In the genomic region with DNA sequence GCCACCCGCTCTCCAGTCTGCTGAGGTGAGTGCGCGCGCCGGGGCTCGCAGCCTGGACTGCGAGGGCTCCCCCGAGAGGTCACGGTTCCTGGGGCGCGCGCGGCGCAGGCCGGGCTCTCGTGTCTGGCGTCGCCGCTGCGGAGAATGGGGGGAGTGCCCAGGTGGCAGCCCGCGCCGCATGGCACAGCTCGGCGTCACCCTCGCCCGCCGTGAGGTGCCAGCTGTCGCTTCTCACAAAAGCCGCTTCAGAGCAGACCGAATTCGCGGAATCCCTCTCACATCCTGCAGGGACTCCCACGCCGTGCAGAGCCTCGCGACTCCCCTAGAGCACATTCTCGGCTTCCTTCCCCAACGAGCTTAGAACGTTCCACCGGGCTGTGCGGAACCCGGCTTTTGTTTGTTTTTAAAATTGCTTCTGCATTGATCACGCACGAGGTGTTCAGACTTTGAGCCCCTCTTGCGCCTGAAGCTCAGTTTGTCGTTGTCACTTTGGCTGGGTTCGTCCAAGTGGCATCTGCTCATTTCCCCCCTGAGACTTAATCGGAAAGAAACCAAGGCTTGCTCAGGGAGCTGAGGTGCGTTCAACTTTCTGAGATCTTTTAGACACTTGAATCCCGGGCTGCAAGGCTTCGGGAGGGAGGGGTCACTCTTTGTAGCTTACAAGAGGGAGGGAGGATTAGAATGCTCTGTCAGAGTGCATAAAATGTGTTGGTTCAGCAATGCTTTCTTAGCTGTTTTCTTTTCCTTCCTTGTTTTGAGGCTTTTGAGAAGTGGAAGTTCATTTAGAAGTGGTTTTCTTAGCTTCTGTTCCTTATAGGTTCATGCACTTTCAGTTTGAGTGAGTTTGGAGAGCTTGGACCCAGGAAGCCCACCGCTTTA, we compare ENCODE assay signal across 8 mouse cellular contexts. TPM values are rescaled to one million over a fixed set of nuclear protein-coding genes. Genes with fewer than 3 reads are reported as not detected.
DNase-seq lines count a peak whose midpoint lies in the region; ATAC-seq and TF ChIP-seq lines count a peak whose summit lies in the region.

A gene (minus strand): TSS at position 223 of the 879 bp plus-strand sequence.

- H3K27ac ChIP-seq in spleen, adult 2 months (ENCODE audit: insufficient read depth, low read length): peak within 1 kb of the TSS; percentile 85
- H3K27ac ChIP-seq in hindbrain, embryonic 12.5 days: peak within 1 kb of the TSS; percentile 86
- H3K27ac ChIP-seq in stomach, embryonic 15.5 days: peak within 1 kb of the TSS; percentile 90

- peak within 1 kb of the TSS; percentile 89 for H3K4me3 ChIP-seq in spleen, adult 2 months (ENCODE audit: extremely low read depth, insufficient read depth, insufficient read length)
- H3K4me3 ChIP-seq in hindbrain, embryonic 12.5 days: peak within 1 kb of the TSS; percentile 93
- H3K4me3 ChIP-seq in stomach, embryonic 15.5 days (replicated peaks): peak within 1 kb of the TSS; percentile 98

- H3K4me2 ChIP-seq in hindbrain, embryonic 12.5 days (replicated peaks): peak within 1 kb of the TSS; percentile 91
- peak within 1 kb of the TSS; percentile 77 for H3K4me2 ChIP-seq in stomach, embryonic 15.5 days

- under 1% methylated on average over 53 of the region's 53 CpGs for WGBS in spleen, adult 2 months
- 2% methylated on average over 53 of the region's 53 CpGs for WGBS in hindbrain, embryonic 12.5 days
- WGBS in stomach, embryonic 15.5 days: 1% methylated on average over 53 of the region's 53 CpGs

- H3K4me1 ChIP-seq in spleen, adult 2 months (ENCODE audit: control insufficient read depth, insufficient read depth, insufficient read length): peaks cover 5% of the 10 kb centered on the region
- peaks cover 30% of the 10 kb centered on the region for H3K4me1 ChIP-seq in hindbrain, embryonic 12.5 days
- peaks cover 19% of the 10 kb centered on the region for H3K4me1 ChIP-seq in stomach, embryonic 15.5 days

- no peak for TF ChIP-seq CTCF in spleen, adult 2 months (IDR thresholded peaks at IDR 0.05; ENCODE audit: extremely low read depth, insufficient read depth, insufficient read length, insufficient replicate concordance)

- no peaks in the 10 kb centered on the region for H3K36me3 ChIP-seq in spleen, adult 2 months (ENCODE audit: control insufficient read depth, insufficient read depth, low read length)
- H3K36me3 ChIP-seq in hindbrain, embryonic 12.5 days: peaks cover 14% of the 10 kb centered on the region
- peaks cover 1% of the 10 kb centered on the region; the same call in 1 of the 2 replicates for H3K36me3 ChIP-seq in stomach, embryonic 15.5 days

- no peak for TF ChIP-seq POLR2A in spleen, adult 2 months (IDR thresholded peaks at IDR 0.05; ENCODE audit: low read depth, low read length)

- DNase-seq in spleen, adult 2 months (ENCODE audit: low read depth in 1 of 2, low spot score in 2 of 2): peak; percentile 14 to 52
- DNase-seq in spleen, adult 18-20 months: no peak
- peak; percentile 85 for DNase-seq in cerebellum, adult 9-11 months
- DNase-seq in frontal cortex, postnatal 10 days (ENCODE audit: low spot score in 2 of 2): peak; percentile 58 to 68
- peak; percentile 48 to 78 for DNase-seq in left cerebral cortex, postnatal 10 days (ENCODE audit: extremely low spot score in 1 of 2, low spot score in 2 of 2)
- DNase-seq in mesoderm, embryonic 11.5 days (ENCODE audit: low read depth, low spot score): peak; percentile 44

- no peaks in the 10 kb centered on the region for H3K9me3 ChIP-seq in hindbrain, embryonic 12.5 days (replicated peaks)
- H3K9me3 ChIP-seq in stomach, embryonic 15.5 days: no peaks in the 10 kb centered on the region

- peak within 1 kb of the TSS; percentile 91 for H3K9ac ChIP-seq in hindbrain, embryonic 12.5 days
- peak within 1 kb of the TSS; percentile 82 for H3K9ac ChIP-seq in stomach, embryonic 15.5 days

- peak; percentile 60 for ATAC-seq in hindbrain, embryonic 12.5 days (ENCODE audit: low FRiP score)
- peak; percentile 16 for ATAC-seq in stomach, embryonic 15.5 days (ENCODE audit: insufficient read depth, low FRiP score, low read depth)

- intact Hi-C loops in left cerebral cortex, postnatal 10 days (cut with DNase I): loop anchor here (5.0 to 10.0 kb wide), 4 partner anchors 68 to 162 kb away; no protein-coding TSS in a partner anchor

- H3K27me3 ChIP-seq in spleen, adult 2 months (ENCODE audit: control insufficient read depth, insufficient read depth, low read length): no peaks in the 10 kb centered on the region
- no peaks in the 10 kb centered on the region for H3K27me3 ChIP-seq in hindbrain, embryonic 12.5 days
- H3K27me3 ChIP-seq in stomach, embryonic 15.5 days (replicated peaks): no peaks in the 10 kb centered on the region

RNA-seq across cellular contexts. Expression of the gene that starts here (rescaled TPM):
- 5.7 and 6.6 TPM in 2 replicates for polyA plus RNA-seq in spleen, adult 2 months (2012; rRNA removed)
- 89.7 and 96.9 TPM in 2 replicates for polyA plus RNA-seq in hindbrain, embryonic 12.5 days (2016; fragmentation: Nextera tagmentation; extraction: Ambion mirVana)
- total RNA-seq in left cerebral cortex, postnatal 10 days (2021): 10 to 100 TPM; 35.2 to 38.3 TPM
- 56.3 and 62.4 TPM in 2 replicates for polyA plus RNA-seq in stomach, embryonic 15.5 days (2015; fragmentation: Nextera tagmentation; extraction: Ambion mirVana)

Comparison
In these comparisons a context has a peak if more than half of its experiments do, and no peak if none do; other contexts are left out.
1. DNase-seq: peak in spleen, adult 2 months (2 of 2), cerebellum, adult 9-11 months (single experiment), frontal cortex, postnatal 10 days (2 of 2), left cerebral cortex, postnatal 10 days (2 of 2) and mesoderm, embryonic 11.5 days (single experiment); none in spleen, adult 18-20 months (0 of 2).
2. Peak in every context shown above with its lines, with median percentiles within 50 percentile points of each other: H3K27ac ChIP-seq and H3K4me3 ChIP-seq.